Mouse (Mus musculus) MEL (cell line): ENCODE data around the gene Opcml.

Experiments
- CHD2 ChIP-seq: IDR thresholded peaks from 2 replicates; pipeline ENCODE4 v1.6.1; 2011; ENCODE audit warnings: low read length, improper control_type of control experiment
- CTCF ChIP-seq, 3 experiments: IDR thresholded peaks in 2 of 3; conservative IDR thresholded peaks in 1 of 3; 2 replicates each; pipeline ENCODE4 v1.5.1; 2011 to 2012; ENCODE audit warnings: low read length in 3 of 3, low read depth in 2 of 3, mild to moderate bottlenecking in 2 of 3, improper control_type of control experiment in 1 of 3, inconsistent platforms in 1 of 3, mixed read lengths in 1 of 3, moderate library complexity in 1 of 3; ENCODE audit not compliant: control insufficient read depth in 1 of 3, insufficient read depth in 1 of 3, poor library complexity in 1 of 3, severe bottlenecking in 1 of 3
- E2F4 ChIP-seq: IDR thresholded peaks from 2 replicates; pipeline ENCODE4 v1.6.1; 2011; ENCODE audit warnings: low read depth, low read length, improper control_type of control experiment, borderline replicate concordance
- GABPA ChIP-seq: IDR thresholded peaks from 2 replicates; pipeline ENCODE4 v1.6.1; 2012; ENCODE audit warnings: low read depth, mild to moderate bottlenecking, inconsistent platforms, low read length, improper control_type of control experiment, moderate library complexity
- GATA1 ChIP-seq: IDR thresholded peaks from 2 replicates; pipeline ENCODE4 v1.6.1; 2011; ENCODE audit warnings: low read depth, low read length, improper control_type of control experiment
- JUND ChIP-seq: IDR thresholded peaks from 2 replicates; pipeline ENCODE4 v1.6.1; 2011; ENCODE audit warnings: low read depth, mild to moderate bottlenecking, improper control_type of control experiment, low read length
- KAT2A ChIP-seq: conservative IDR thresholded peaks from 2 replicates; pipeline ENCODE4 v1.6.1; 2012; ENCODE audit warnings: low read depth, low read length, improper control_type of control experiment, inconsistent platforms
- MYC ChIP-seq: IDR thresholded peaks from 2 replicates; pipeline ENCODE4 v1.6.1; 2011; ENCODE audit warnings: low read depth, mild to moderate bottlenecking, low read length, improper control_type of control experiment, moderate library complexity
- POLR2A ChIP-seq, 2 experiments: IDR thresholded peaks; 2 replicates each; pipeline ENCODE4 v1.6.1; 2011 to 2012; ENCODE audit warnings: low read length in 2 of 2, mild to moderate bottlenecking in 2 of 2, control low read depth in 1 of 2, improper control_type of control experiment in 1 of 2, low read depth in 1 of 2, moderate library complexity in 1 of 2; ENCODE audit not compliant: control insufficient read depth in 1 of 2, insufficient read depth in 1 of 2, poor library complexity in 1 of 2
- POLR2AphosphoS2 ChIP-seq: IDR thresholded peaks from 2 replicates; pipeline ENCODE4 v1.6.1; 2011; ENCODE audit warnings: low read length, improper control_type of control experiment
- SIN3A ChIP-seq: IDR thresholded peaks from 2 replicates; pipeline ENCODE4 v1.6.1; 2012; ENCODE audit warnings: low read length, improper control_type of control experiment, inconsistent platforms
- UBTF ChIP-seq: IDR thresholded peaks from 2 replicates; pipeline ENCODE4 v1.6.1; 2012; ENCODE audit warnings: low read depth, mild to moderate bottlenecking, inconsistent platforms, low read length, improper control_type of control experiment, moderate library complexity, borderline replicate concordance; ENCODE audit not compliant: insufficient read depth
- USF2 ChIP-seq, 2 experiments: IDR thresholded peaks; 2 replicates each; pipeline ENCODE4 v1.6.1; 2011 to 2012; ENCODE audit warnings: improper control_type of control experiment in 2 of 2, low read length in 2 of 2, borderline replicate concordance in 1 of 2, inconsistent platforms in 1 of 2, low read depth in 1 of 2, mild to moderate bottlenecking in 1 of 2; ENCODE audit not compliant: insufficient read depth in 1 of 2

DNA sequence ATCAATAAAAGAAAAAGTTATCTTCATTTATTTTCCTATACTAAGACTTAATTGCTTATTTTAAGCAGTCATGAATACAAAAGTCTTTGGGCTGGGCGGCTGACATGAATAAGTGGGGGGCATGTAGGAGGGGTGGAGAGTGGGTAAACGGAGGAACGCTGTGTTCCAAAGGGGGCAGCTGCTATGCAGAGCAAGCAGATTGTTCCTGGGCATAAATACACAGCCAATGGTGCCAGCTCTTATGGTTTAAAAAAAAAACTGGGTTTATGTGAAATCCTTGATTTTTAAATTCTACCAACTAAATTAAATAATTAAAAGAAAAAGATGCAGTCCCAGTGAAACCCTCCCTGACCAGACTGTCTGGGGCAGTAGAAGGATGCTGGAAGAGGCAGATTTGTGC is 24.1 kb upstream of the Opcml start:
- TF ChIP-seq UBTF: no peak
- TF ChIP-seq POLR2AphosphoS2: no peak
- no peak for TF ChIP-seq POLR2A (IDR thresholded peaks at IDR 0.05; ENCODE audit: control insufficient read depth in 1 of 2, insufficient read depth in 1 of 2, low read depth in 1 of 2, low read length in 2 of 2, poor library complexity in 1 of 2)
- TF ChIP-seq GATA1: no peak
- TF ChIP-seq GABPA: no peak
- TF ChIP-seq JUND: no peak
- no peak for TF ChIP-seq CTCF (IDR thresholded peaks at IDR 0.05 in 2 of 3, conservative IDR thresholded peaks at IDR 0.05 in 1 of 3; ENCODE audit: control insufficient read depth in 1 of 3, insufficient read depth in 1 of 3, low read depth in 2 of 3, low read length in 3 of 3, poor library complexity in 1 of 3, severe bottlenecking in 1 of 3)
- TF ChIP-seq CHD2: no peak
- no peak for TF ChIP-seq KAT2A
- no peak for TF ChIP-seq E2F4
- TF ChIP-seq USF2 (IDR thresholded peaks at IDR 0.05; ENCODE audit: borderline replicate concordance in 1 of 2, insufficient read depth in 1 of 2, low read depth in 1 of 2, low read length in 2 of 2): no peak
- no peak for TF ChIP-seq MYC
- no peak for TF ChIP-seq SIN3A
